Mouse (Mus musculus) midbrain, embryonic 15.5 days (tissue): Measurements from ENCODE around the gene Ripor3. TPM values are rescaled to one million over a fixed set of nuclear protein-coding genes. Genes with fewer than 3 reads are reported as not detected.
"Not testable (repeated sequence)": the region's sequence is repeated elsewhere in the genome, so short reads cannot be mapped to it uniquely, and the experiment has no call there.

ENCODE experiments used
- ATAC-seq: fragments of 200-750 bp; cut with Nextera tagmentation; replicated peaks from 2 replicates; pipeline ENCODE4 v1.8.0; 2017; ENCODE audit warnings: moderate TSS enrichment
- H3K27ac ChIP-seq: fragments of 300-500 bp; sonication (generic); 2 replicates; pipeline ENCODE4 v1.5.1; 2015; ENCODE audit warnings: mild to moderate bottlenecking, inconsistent platforms
- H3K27me3 ChIP-seq: fragments of 300-500 bp; sonication (generic); replicated peaks from 2 replicates; pipeline ENCODE4 v1.6.1; 2015; ENCODE audit warnings: inconsistent platforms
- H3K36me3 ChIP-seq: fragments of 300-500 bp; sonication (generic); replicated peaks from 2 replicates; pipeline ENCODE4 v1.6.1; 2015; ENCODE audit warnings: inconsistent platforms
- H3K4me1 ChIP-seq: fragments of 300-500 bp; sonication (generic); 2 replicates; pipeline ENCODE4 v1.6.1; 2015; ENCODE audit warnings: inconsistent platforms
- H3K4me2 ChIP-seq: fragments of 300-500 bp; sonication (generic); 2 replicates; pipeline ENCODE4 v1.6.1; 2015; ENCODE audit warnings: inconsistent platforms, mild to moderate bottlenecking, moderate library complexity
- H3K4me3 ChIP-seq: fragments of 300-500 bp; sonication (generic); 2 replicates; pipeline ENCODE4 v1.5.1; 2015; ENCODE audit warnings: mild to moderate bottlenecking, inconsistent platforms
- H3K9ac ChIP-seq: fragments of 300-500 bp; sonication (generic); 2 replicates; pipeline ENCODE4 v1.6.1; 2015; ENCODE audit warnings: mild to moderate bottlenecking, inconsistent platforms
- H3K9me3 ChIP-seq: fragments of 300-500 bp; sonication (generic); 2 replicates; pipeline ENCODE4 v1.6.1; 2016; ENCODE audit warnings: inconsistent platforms
- WGBS: fragments of 180-500 bp; shearing (Covaris S2); methylation state at CpG from one replicate; pipeline ENCODE4 v1.1.7; 2015; ENCODE audit warnings: mixed read lengths; 5-methylcytosine and 5-hydroxymethylcytosine counted together
- polyA plus RNA-seq: library from polyadenylated mRNA; unstranded; fragments of >200 nt; fragmentation: Nextera tagmentation; extraction: Ambion mirVana; gene quantifications from 2 replicates; pipeline ENCODE4 v1.2.1, GENCODE M21; 2015

Ripor3 gene
- 0.66 and 0.70 TPM in 2 replicates for polyA plus RNA-seq

GRCm38 (mm10) chr2:168009936-168010668 is at the start of gene Ripor3:
Gene Ripor3 (minus strand): TSS chr2:168010618.
- no peak within 1 kb of the TSS for H3K4me3 ChIP-seq
- ATAC-seq: no peak
- no peak within 1 kb of the TSS for H3K4me2 ChIP-seq
- no peaks in the 10 kb centered on the region for H3K9me3 ChIP-seq
- H3K4me1 ChIP-seq: peaks cover 14% of the 10 kb centered on the region
- H3K36me3 ChIP-seq: no peaks in the 10 kb centered on the region
- WGBS: 37% methylated on average over 9 of the region's 9 CpGs
- peak within 1 kb of the TSS; percentile 21; the same call in 1 of the 2 replicates for H3K27ac ChIP-seq
- H3K27me3 ChIP-seq: no peaks in the 10 kb centered on the region
- H3K9ac ChIP-seq: no peak within 1 kb of the TSS

DNA sequence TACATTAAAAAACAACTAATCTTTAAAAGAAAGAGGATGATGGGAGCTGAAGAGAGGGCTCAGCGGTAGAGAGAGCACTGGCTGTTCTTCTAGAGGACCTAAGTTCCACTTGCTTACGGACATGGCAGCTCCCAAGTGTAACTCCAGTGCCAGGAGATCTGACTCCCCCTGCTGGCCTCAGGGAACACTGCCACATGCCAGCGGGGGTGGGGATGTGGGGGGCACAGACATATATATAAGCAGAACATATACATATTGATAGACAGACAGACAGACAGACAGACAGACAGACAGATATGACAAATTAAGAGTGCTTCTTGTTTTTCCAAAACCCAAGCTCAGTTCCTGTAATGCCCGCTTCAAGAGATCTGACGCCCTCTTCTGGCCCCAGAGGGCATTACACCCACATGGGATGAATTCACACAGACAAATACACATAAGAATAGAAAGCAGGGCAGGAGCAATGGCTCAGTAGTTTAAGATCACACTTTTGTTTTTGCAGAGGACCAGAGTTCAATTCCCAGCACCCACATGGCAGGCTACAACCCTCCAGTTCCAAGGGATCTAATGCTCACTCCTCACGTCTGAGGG is 48.9 kb upstream of the Ripor3 start:
- no peak overlapping the region for H3K9ac ChIP-seq
- H3K4me3 ChIP-seq: no peak overlapping the region
- no peak overlapping the region for H3K27ac ChIP-seq
- H3K4me1 ChIP-seq: no peaks in the 10 kb centered on the region
- no peaks in the 10 kb centered on the region for H3K36me3 ChIP-seq
- H3K9me3 ChIP-seq: no peaks in the 10 kb centered on the region
- H3K4me2 ChIP-seq: no peak overlapping the region
- WGBS: 79% methylated on average over 6 of the region's 6 CpGs
- ATAC-seq: no peak
- peaks cover 4% of the 10 kb centered on the region; the same call in 1 of the 2 replicates for H3K27me3 ChIP-seq

- no peak overlapping the region for H3K9ac ChIP-seq
- H3K4me1 ChIP-seq: no peaks in the 10 kb centered on the region
- no peak for ATAC-seq
- H3K9me3 ChIP-seq: no peaks in the 10 kb centered on the region
- H3K27ac ChIP-seq: no peak overlapping the region
- no peak overlapping the region for H3K4me3 ChIP-seq
- peaks cover 4% of the 10 kb centered on the region; the same call in 1 of the 2 replicates for H3K27me3 ChIP-seq
- no peak overlapping the region for H3K4me2 ChIP-seq
- WGBS: 27% methylated on average over 13 of the region's 13 CpGs
- H3K36me3 ChIP-seq: no peaks in the 10 kb centered on the region
Observed at GRCm38 (mm10) chr2:168058488-168059199, 48.2 kb upstream of the Ripor3 start.

DNA sequence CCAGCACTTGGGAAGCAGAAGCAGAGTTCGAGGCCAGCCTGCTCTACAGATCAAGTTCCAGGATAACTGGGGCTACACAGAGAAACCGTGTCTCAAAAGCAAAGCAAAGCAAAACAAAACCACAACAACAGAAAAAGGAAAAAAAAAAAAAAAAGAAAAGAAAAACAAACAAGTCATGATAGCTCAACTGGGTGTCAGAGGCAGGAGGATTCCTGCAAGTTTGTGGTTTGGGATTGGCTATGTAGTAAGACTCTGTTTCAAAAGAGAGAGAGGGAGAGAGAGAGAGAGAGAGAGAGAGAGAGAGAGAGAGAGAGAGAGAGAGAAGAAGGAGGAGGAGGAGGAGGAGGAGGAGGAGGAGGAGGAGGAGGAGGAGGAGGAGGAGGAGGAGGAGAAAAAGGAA is 47.5 kb upstream of the Ripor3 start:
- WGBS: 66% methylated on average over 2 of the region's 2 CpGs
- not testable (repeated sequence) for H3K27me3 ChIP-seq, H3K9ac ChIP-seq, H3K9me3 ChIP-seq, H3K4me1 ChIP-seq, H3K4me2 ChIP-seq, H3K27ac ChIP-seq, H3K4me3 ChIP-seq, ATAC-seq, H3K36me3 ChIP-seq

GRCm38 (mm10) chr2:168056666-168056933 is 46.2 kb upstream of the Ripor3 start:
- no peak overlapping the region for H3K9ac ChIP-seq
- no peaks in the 10 kb centered on the region for H3K9me3 ChIP-seq
- 67% methylated on average over 8 of the region's 8 CpGs for WGBS
- no peaks in the 10 kb centered on the region for H3K36me3 ChIP-seq
- H3K4me1 ChIP-seq: no peaks in the 10 kb centered on the region
- H3K27me3 ChIP-seq: peaks cover 9% of the 10 kb centered on the region
- no peak overlapping the region for H3K27ac ChIP-seq
- ATAC-seq: no peak
- no peak overlapping the region for H3K4me3 ChIP-seq
- no peak overlapping the region for H3K4me2 ChIP-seq

- Histone ChIP-seq H3K4me2 (no peak overlapping the region), H3K9ac (no peak overlapping the region), H3K36me3 (no peaks in the 10 kb centered on the region), H3K4me3 (no peak overlapping the region), H3K9me3 (no peaks in the 10 kb centered on the region), H3K27me3 (peaks cover 14% of the 10 kb centered on the region), H3K4me1 (no peaks in the 10 kb centered on the region), H3K27ac (no peak overlapping the region)
- 42% methylated on average over 14 of the region's 14 CpGs for WGBS
- ATAC-seq: no peak
Observed at GRCm38 (mm10) chr2:168055910-168056665, 45.7 kb upstream of the Ripor3 start.

GRCm38 (mm10) chr2:168054142-168054541 is 43.7 kb upstream of the Ripor3 start:
- no peak overlapping the region for H3K4me2 ChIP-seq
- no peak overlapping the region for H3K9ac ChIP-seq
- no peak for ATAC-seq
- H3K9me3 ChIP-seq: no peaks in the 10 kb centered on the region
- WGBS: 91% methylated on average over 11 of the region's 11 CpGs
- H3K4me3 ChIP-seq: no peak overlapping the region
- H3K36me3 ChIP-seq: no peaks in the 10 kb centered on the region
- peaks cover 16% of the 10 kb centered on the region for H3K4me1 ChIP-seq
- peaks cover 34% of the 10 kb centered on the region for H3K27me3 ChIP-seq
- no peak overlapping the region for H3K27ac ChIP-seq

DNA sequence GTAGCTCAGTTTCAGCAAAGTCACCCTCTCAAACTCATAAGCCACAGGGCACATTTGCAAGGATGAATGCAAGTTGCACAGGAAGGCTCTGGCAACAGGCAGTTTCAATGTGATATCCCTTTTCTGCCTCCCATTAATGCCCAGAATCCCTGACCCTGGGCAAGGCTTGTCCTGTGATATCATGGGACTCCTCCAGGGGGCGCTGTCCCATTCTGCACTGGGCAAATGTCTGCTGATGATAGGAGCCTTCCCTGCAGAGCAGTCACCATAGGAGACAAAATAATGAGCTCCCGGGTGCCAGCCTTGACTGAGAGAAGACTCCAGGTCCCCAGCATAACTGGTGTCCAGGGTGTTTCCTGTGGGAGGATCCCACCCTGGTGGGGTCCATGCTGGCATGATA is 42.3 kb upstream of the Ripor3 start:
- Histone ChIP-seq H3K4me2 (no peak overlapping the region), H3K36me3 (no peaks in the 10 kb centered on the region), H3K27me3 (peaks cover 38% of the 10 kb centered on the region), H3K4me1 (peaks cover 17% of the 10 kb centered on the region), H3K27ac (no peak overlapping the region), H3K4me3 (no peak overlapping the region), H3K9ac (no peak overlapping the region), H3K9me3 (no peaks in the 10 kb centered on the region)
- ATAC-seq: no peak
- WGBS: 18% methylated on average over 2 of the region's 2 CpGs

DNA sequence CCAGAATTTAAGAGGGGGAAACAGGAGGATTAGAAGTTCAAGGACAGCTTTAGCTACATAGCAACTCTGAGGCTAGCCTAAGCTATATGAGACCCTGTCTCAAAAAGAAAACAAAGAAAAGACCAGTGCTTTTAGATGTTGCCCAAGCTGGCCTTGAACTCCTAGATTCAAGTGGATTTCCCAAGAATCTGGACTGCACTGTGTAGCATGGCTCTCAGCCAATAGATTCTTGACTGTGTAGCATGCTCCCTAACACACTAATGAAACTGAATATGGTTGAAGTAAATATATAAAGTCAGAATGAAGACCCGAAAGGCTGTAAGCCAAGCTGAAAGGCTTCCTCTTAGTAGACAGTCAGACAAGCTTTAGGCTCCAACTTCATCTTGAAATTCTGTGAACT is 41.7 kb upstream of the Ripor3 start:
- Histone ChIP-seq H3K9me3 (no peaks in the 10 kb centered on the region), H3K27ac (no peak overlapping the region), H3K9ac (no peak overlapping the region), H3K4me3 (no peak overlapping the region), H3K27me3 (peaks cover 35% of the 10 kb centered on the region), H3K36me3 (no peaks in the 10 kb centered on the region), H3K4me1 (peaks cover 17% of the 10 kb centered on the region), H3K4me2 (no peak overlapping the region)
- WGBS: 100% methylated on average over 1 of the region's 1 CpGs
- ATAC-seq: no peak

GRCm38 (mm10) chr2:168050000-168050942 is 39.9 kb upstream of the Ripor3 start:
- H3K27me3 ChIP-seq: peaks cover 34% of the 10 kb centered on the region

GRCm38 (mm10) chr2:168049002-168049635 is 38.7 kb upstream of the Ripor3 start:
- no peaks in the 10 kb centered on the region for H3K36me3 ChIP-seq
- WGBS: 13% methylated on average over 16 of the region's 16 CpGs
- no peaks in the 10 kb centered on the region for H3K9me3 ChIP-seq
- ATAC-seq: no peak
- H3K27me3 ChIP-seq: peaks cover 34% of the 10 kb centered on the region
- peak overlapping the region; percentile 81; the same call in 1 of the 2 replicates for H3K4me2 ChIP-seq
- H3K4me1 ChIP-seq: peaks cover 21% of the 10 kb centered on the region
- H3K4me3 ChIP-seq: no peak overlapping the region
- no peak overlapping the region for H3K9ac ChIP-seq
- H3K27ac ChIP-seq: no peak overlapping the region

More at GRCm38 (mm10) chr2:168050000-168050942, 39.9 kb upstream of the Ripor3 start:
- under 1% methylated on average over 56 of the region's 56 CpGs for WGBS
- Histone ChIP-seq H3K4me1 (peaks cover 21% of the 10 kb centered on the region), H3K9ac (peak overlapping the region; percentile 21; the same call in 1 of the 2 replicates), H3K4me2 (peak overlapping the region; percentile 81), H3K27ac (no peak overlapping the region), H3K4me3 (peak overlapping the region; percentile 38), H3K36me3 (no peaks in the 10 kb centered on the region), H3K9me3 (no peaks in the 10 kb centered on the region)
- 0 out of 2 replicates have a peak, but pooled peaks have one; percentile 17 for ATAC-seq
